Mouse (Mus musculus) liver, embryonic 14.5 days (tissue): ENCODE data around the gene Ube2e3.

Source experiments
- CTCF ChIP-seq: IDR thresholded peaks from 2 replicates; pipeline ENCODE4 v1.5.1; 2016; ENCODE audit warnings: antibody characterized with exemption, low read depth, control low read depth
- EP300 ChIP-seq: IDR thresholded peaks from 2 replicates; pipeline ENCODE4 v1.6.1; 2016; ENCODE audit warnings: antibody characterized with exemption, low read depth

GRCm38 (mm10) chr2:78869721-78870442 lies 2.0 kb downstream of the Ube2e3 start:
- TF ChIP-seq EP300 = no peak
- no peak for TF ChIP-seq CTCF
